Mouse (Mus musculus) bone marrow macrophage, adult 2 months (primary cell): Measurements from ENCODE around the gene Tbc1d9.

Experiments
- CTCF ChIP-seq: IDR thresholded peaks from 2 replicates; pipeline ENCODE4 v1.5.1; 2012; ENCODE audit warnings: low read depth, mild to moderate bottlenecking, low read length, moderate library complexity
- POLR2A ChIP-seq: IDR thresholded peaks from 2 replicates; pipeline ENCODE4 v1.6.1; 2012; ENCODE audit warnings: mild to moderate bottlenecking, low read depth, low read length, borderline replicate concordance

- TF ChIP-seq CTCF: no peak
- no peak for TF ChIP-seq POLR2A
These were observed 10.0 kb upstream of the Tbc1d9 start for GRCm38 (mm10) chr8:83155110-83155509.
